Mouse (Mus musculus) liver, embryonic 11.5 days (tissue): ENCODE measurements around the gene Cenpm. TPM values are rescaled to one million over a fixed set of nuclear protein-coding genes. Genes with fewer than 3 reads are reported as not detected.

ENCODE experiments used
- ATAC-seq: fragments of 200-750 bp; cut with Nextera tagmentation; replicated peaks from 2 replicates; pipeline ENCODE4 v1.8.0; 2017; ENCODE audit warnings: moderate number of reproducible peaks, mild to moderate bottlenecking, moderate TSS enrichment, moderate library complexity; ENCODE audit not compliant: low FRiP score
- DNase-seq: peaks from one replicate; pipeline ENCODE4 v3.0.0-alpha.2; 2017; ENCODE audit warnings: low spot score
- H3K27ac ChIP-seq: fragments of 300-500 bp; sonication (generic); 2 replicates; pipeline ENCODE4 v1.5.1; 2014; ENCODE audit warnings: mild to moderate bottlenecking, low read depth, low read length, control low read depth
- H3K27me3 ChIP-seq: fragments of 300-500 bp; sonication (generic); replicated peaks from 2 replicates; pipeline ENCODE4 v1.6.1; 2014; ENCODE audit warnings: low read length, mixed read lengths; ENCODE audit not compliant: control insufficient read depth, insufficient read depth
- H3K36me3 ChIP-seq: fragments of 300-500 bp; sonication (generic); 2 replicates; pipeline ENCODE4 v1.6.1; 2014; ENCODE audit warnings: mild to moderate bottlenecking, low read length, moderate library complexity, mixed read lengths; ENCODE audit not compliant: control insufficient read depth, insufficient read depth
- H3K4me1 ChIP-seq: fragments of 300-500 bp; sonication (generic); replicated peaks from 2 replicates; pipeline ENCODE4 v1.6.1; 2014; ENCODE audit warnings: low read length, mixed read lengths; ENCODE audit not compliant: control insufficient read depth, insufficient read depth
- H3K4me2 ChIP-seq: fragments of 300-500 bp; sonication (generic); 2 replicates; pipeline ENCODE4 v1.6.1; 2014; ENCODE audit warnings: mild to moderate bottlenecking, control low read depth, moderate library complexity
- H3K4me3 ChIP-seq: fragments of 300-500 bp; sonication (generic); 2 replicates; pipeline ENCODE4 v1.5.1; 2014; ENCODE audit warnings: low read depth, low read length, control low read depth
- H3K9ac ChIP-seq: fragments of 300-500 bp; sonication (generic); 2 replicates; pipeline ENCODE4 v1.6.1; 2014; ENCODE audit warnings: low read depth, low read length, control low read depth
- H3K9me3 ChIP-seq: fragments of 300-500 bp; sonication (generic); 2 replicates; pipeline ENCODE4 v1.6.1; 2016; ENCODE audit warnings: low read length, inconsistent platforms, mixed read lengths; ENCODE audit not compliant: control insufficient read depth
- WGBS: fragments of 180-500 bp; shearing (Covaris S2); extraction: QIAGEN DNeasy Blood & Tissue Kit; methylation state at CpG from one replicate; pipeline ENCODE4 v1.1.7; 2014; 5-methylcytosine and 5-hydroxymethylcytosine counted together
- microRNA counts: library from miRNA; unstranded; fragments of <30 nt; microRNA quantifications from one replicate; lab custom pipeline; 2015
- microRNA-seq: library from miRNA; unstranded; fragments of <30 nt; microRNA quantifications from one replicate; pipeline ENCODE4, GENCODE M21; 2017; ENCODE audit warnings: borderline number of aligned reads
- polyA plus RNA-seq: library from polyadenylated mRNA; unstranded; fragments of >200 nt; fragmentation: Nextera tagmentation; extraction: Ambion mirVana; gene quantifications from 2 replicates; pipeline ENCODE4 v1.2.1, GENCODE M21; 2014

The Cenpm gene
- polyA plus RNA-seq, 1 experiment from 2014 or later: 58.8 TPM

GRCm38 (mm10) chr15:82186931-82187330 is 57.6 kb downstream of the Cenpm start:
- Histone ChIP-seq H3K4me2 (peak overlapping the region; percentile 6; the same call in 1 of the 2 replicates), H3K9me3 (peaks cover 6% of the 10 kb centered on the region; the same call in 1 of the 2 replicates), H3K36me3 (peaks cover 51% of the 10 kb centered on the region), H3K27me3 (no peaks in the 10 kb centered on the region; the same call in 1 of the 2 replicates), H3K4me1 (peaks cover 41% of the 10 kb centered on the region), H3K4me3 (no peak overlapping the region), H3K27ac (peak overlapping the region; percentile 96), H3K9ac (no peak overlapping the region; the same call in 1 of the 2 replicates)
- ATAC-seq (no peak), DNase-seq (no peak)
- 64% methylated on average over 5 of the region's 5 CpGs for WGBS

GRCm38 (mm10) chr15:82186131-82186530 is 58.4 kb downstream of the Cenpm start:
- Histone ChIP-seq H3K9ac (peak overlapping the region; percentile 1; the same call in 1 of the 2 replicates), H3K9me3 (peaks cover 6% of the 10 kb centered on the region; the same call in 1 of the 2 replicates), H3K4me2 (peak overlapping the region; percentile 55), H3K36me3 (peaks cover 58% of the 10 kb centered on the region), H3K27ac (peak overlapping the region; percentile 96), H3K27me3 (no peaks in the 10 kb centered on the region; the same call in 1 of the 2 replicates), H3K4me3 (no peak overlapping the region), H3K4me1 (peaks cover 41% of the 10 kb centered on the region)
- ATAC-seq: peak; percentile 79
- no peak for DNase-seq
- 29% methylated on average over 14 of the region's 14 CpGs for WGBS

- WGBS: 77% methylated on average over 14 of the region's 14 CpGs
- Histone ChIP-seq H3K27me3 (no peaks in the 10 kb centered on the region; the same call in 1 of the 2 replicates), H3K4me3 (no peak overlapping the region), H3K9ac (peak overlapping the region; percentile 60), H3K4me1 (peaks cover 41% of the 10 kb centered on the region), H3K27ac (peak overlapping the region; percentile 96), H3K9me3 (peaks cover 6% of the 10 kb centered on the region; the same call in 1 of the 2 replicates), H3K4me2 (peak overlapping the region; percentile 55), H3K36me3 (peaks cover 61% of the 10 kb centered on the region)
- DNase-seq (no peak), ATAC-seq (no peak)
Measured at GRCm38 (mm10) chr15:82185062-82185783, 59.3 kb downstream of the Cenpm start.

GRCm38 (mm10) chr15:82184656-82185055 is 59.9 kb downstream of the Cenpm start:
- Histone ChIP-seq H3K27ac (peak overlapping the region; percentile 96), H3K4me1 (peaks cover 41% of the 10 kb centered on the region), H3K9ac (peak overlapping the region; percentile 60), H3K4me2 (peak overlapping the region; percentile 55), H3K9me3 (peaks cover 6% of the 10 kb centered on the region; the same call in 1 of the 2 replicates), H3K4me3 (no peak overlapping the region), H3K36me3 (peaks cover 67% of the 10 kb centered on the region), H3K27me3 (no peaks in the 10 kb centered on the region; the same call in 1 of the 2 replicates)
- ATAC-seq (no peak), DNase-seq (no peak)
- WGBS: 77% methylated on average over 10 of the region's 10 CpGs

GRCm38 (mm10) chr15:82184183-82184582 is 60.4 kb downstream of the Cenpm start:
- WGBS: 26% methylated on average over 7 of the region's 7 CpGs
- H3K36me3 ChIP-seq: peaks cover 70% of the 10 kb centered on the region
- peak overlapping the region; percentile 96 for H3K27ac ChIP-seq
- no peak overlapping the region for H3K4me3 ChIP-seq
- DNase-seq (peak; percentile 70), ATAC-seq (peak; percentile 87)
- peak overlapping the region; percentile 55 for H3K4me2 ChIP-seq
- peaks cover 6% of the 10 kb centered on the region; the same call in 1 of the 2 replicates for H3K9me3 ChIP-seq
- peaks cover 41% of the 10 kb centered on the region for H3K4me1 ChIP-seq
- peak overlapping the region; percentile 60 for H3K9ac ChIP-seq
- H3K27me3 ChIP-seq: no peaks in the 10 kb centered on the region; the same call in 1 of the 2 replicates

MicroRNA genes within 50 kb of the gene (microRNA counts, 519-probe panel; counts per million panel counts)
- microRNA mmu-miR-33 (lab: Ali Mortazavi, UCI): 2,214 counts per million, percentile 5 among the panel's probes with 10 or more counts

Small RNA genes lying within 50 kb of the gene (microRNA-seq; reads per million reads assigned to microRNA genes)
- 41.9 reads per million, percentile 39 among the genes with 10 or more reads in this experiment for gene Mir33

Other genes starting within 250 kb of the Cenpm start
- gene Desi1, start 210.9 kb downstream of the Cenpm start, polyA plus RNA-seq: 27.4 and 30.3 TPM in 2 replicates
- 393 and 418 TPM in 2 replicates for gene Snu13, start 197.2 kb downstream of the Cenpm start, polyA plus RNA-seq
- not detected in 2 replicates for gene 4930407I10Rik, start 185.6 kb downstream of the Cenpm start, polyA plus RNA-seq
- not detected in 2 replicates for gene Mei1, start 174.8 kb downstream of the Cenpm start, polyA plus RNA-seq
- 17.1 and 17.5 TPM in 2 replicates for gene Ccdc134, start 116.8 kb downstream of the Cenpm start, polyA plus RNA-seq
- gene Srebf2, start 97.6 kb downstream of the Cenpm start, polyA plus RNA-seq: 99.7 and 101 TPM in 2 replicates
- 0.12 and 0.73 TPM in 2 replicates for gene Shisa8, start 31.9 kb downstream of the Cenpm start, polyA plus RNA-seq
- gene Tnfrsf13c, start 20.4 kb downstream of the Cenpm start, polyA plus RNA-seq: 0.16 and 0.56 TPM in 2 replicates
- not detected in 2 replicates for gene 1500009C09Rik, start 7.6 kb upstream of the Cenpm start, polyA plus RNA-seq
- gene Sept3, start 30.1 kb upstream of the Cenpm start, polyA plus RNA-seq: 7.1 and 7.4 TPM in 2 replicates
- 0.25 and 0.58 TPM in 2 replicates for gene Wbp2nl, start 54.2 kb upstream of the Cenpm start, polyA plus RNA-seq
- 33.7 and 37.2 TPM in 2 replicates for gene Naga, start 94.2 kb upstream of the Cenpm start, polyA plus RNA-seq
- 34.0 and 35.4 TPM in 2 replicates for gene Pheta2, start 94.2 kb upstream of the Cenpm start, polyA plus RNA-seq
- 218 and 233 TPM in 2 replicates for gene Smdt1, start 94.2 kb upstream of the Cenpm start, polyA plus RNA-seq
- 432 and 467 TPM in 2 replicates for gene Ndufa6, start 109.6 kb upstream of the Cenpm start, polyA plus RNA-seq
- 6.8 and 7.0 TPM in 2 replicates for gene Cyp2d22, start 135.5 kb upstream of the Cenpm start, polyA plus RNA-seq
- gene Cyp2d11, start 149.3 kb upstream of the Cenpm start, polyA plus RNA-seq: not detected in 2 replicates
- 8.2 and 10.3 TPM in 2 replicates for gene Cyp2d10, start 162.4 kb upstream of the Cenpm start, polyA plus RNA-seq
- 0.32 and 0.55 TPM in 2 replicates for gene Cyp2d9, start 188.7 kb upstream of the Cenpm start, polyA plus RNA-seq